Mouse (Mus musculus) bone marrow macrophage, adult 2 months (primary cell): ENCODE data around the gene Nkx2-2.

Experiments used
- CTCF ChIP-seq: IDR thresholded peaks from 2 replicates; pipeline ENCODE4 v1.5.1; 2012; ENCODE audit warnings: low read depth, mild to moderate bottlenecking, low read length, moderate library complexity
- POLR2A ChIP-seq: IDR thresholded peaks from 2 replicates; pipeline ENCODE4 v1.6.1; 2012; ENCODE audit warnings: mild to moderate bottlenecking, low read depth, low read length, borderline replicate concordance

DNA sequence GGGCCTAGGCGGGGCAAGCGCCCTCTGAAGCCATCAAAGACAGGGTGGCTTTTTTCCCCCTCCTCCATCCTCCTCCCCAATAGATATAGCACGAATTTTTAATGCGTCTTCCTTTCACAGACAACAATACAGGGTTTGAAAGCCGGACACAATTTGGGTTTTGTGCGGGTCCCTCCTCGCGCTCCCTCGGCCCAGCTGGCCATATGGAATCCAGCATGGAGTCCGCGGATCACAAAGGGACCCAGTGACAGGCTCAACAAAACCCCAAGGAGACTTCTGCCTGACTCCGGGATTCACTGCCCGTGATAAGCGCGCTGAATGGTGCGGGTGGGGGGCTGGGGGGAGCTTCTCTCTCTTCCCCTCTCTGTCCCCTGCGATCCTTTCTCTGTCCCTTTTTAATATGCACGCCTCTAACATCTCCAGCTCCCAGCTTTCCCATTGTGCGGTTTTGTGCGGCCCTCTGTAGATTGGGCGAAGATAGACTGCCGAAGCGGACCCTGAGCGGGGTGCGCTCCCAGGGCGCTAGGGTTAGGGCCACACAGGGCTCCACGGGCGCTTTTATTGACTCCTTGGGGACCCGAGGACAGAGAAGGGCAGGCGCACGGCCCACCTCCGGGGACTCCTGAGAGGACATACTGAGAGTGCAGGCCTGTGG lies 13.3 kb downstream of the Nkx2-2 start:
- TF ChIP-seq CTCF (no peak), POLR2A (no peak)
